Mouse (Mus musculus): ENCODE data around the gene Eif4g3. TPM values are rescaled to one million over a fixed set of nuclear protein-coding genes. Genes with fewer than 3 reads are reported as not detected.

Gene Eif4g3
- polyA plus RNA-seq, 1 experiment from 2014 or later: 38.9 TPM

DNA sequence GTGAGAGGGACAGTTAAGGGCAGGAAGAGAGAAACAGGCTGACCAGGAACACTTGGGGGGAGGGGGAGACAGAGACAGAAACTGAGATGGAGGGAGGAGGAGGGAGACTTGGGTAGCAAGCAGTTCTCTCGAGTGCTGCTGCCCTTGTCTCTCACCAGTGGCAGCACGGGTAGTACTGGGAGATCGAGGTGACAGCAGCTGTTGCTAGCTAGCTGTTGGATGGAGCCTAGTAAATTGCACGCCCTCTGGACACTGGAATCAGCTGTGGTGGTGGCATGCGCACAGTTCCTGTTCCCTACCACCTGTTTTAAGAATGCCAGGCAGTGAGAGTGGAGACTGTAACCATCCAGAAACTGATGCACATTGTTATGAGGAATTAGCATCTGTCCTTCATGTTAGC is 119.0 kb downstream of the Eif4g3 start:
- peaks cover 7% of the 10 kb centered on the region; the same call in 1 of the 2 replicates for H3K4me1 ChIP-seq
- H3K27me3 ChIP-seq: no peaks in the 10 kb centered on the region
- WGBS: 67% methylated on average over 5 of the region's 5 CpGs
- H3K4me2 ChIP-seq: no peak overlapping the region
- no peak overlapping the region for H3K4me3 ChIP-seq
- ATAC-seq (ENCODE audit: insufficient number of reproducible peaks, insufficient read depth, low FRiP score, low TSS enrichment, low read depth): no peak
- no peaks in the 10 kb centered on the region for H3K9me3 ChIP-seq
- peaks cover 64% of the 10 kb centered on the region for H3K36me3 ChIP-seq
- no peak overlapping the region; the same call in 1 of the 2 replicates for H3K27ac ChIP-seq
- H3K9ac ChIP-seq: no peak overlapping the region

DNA sequence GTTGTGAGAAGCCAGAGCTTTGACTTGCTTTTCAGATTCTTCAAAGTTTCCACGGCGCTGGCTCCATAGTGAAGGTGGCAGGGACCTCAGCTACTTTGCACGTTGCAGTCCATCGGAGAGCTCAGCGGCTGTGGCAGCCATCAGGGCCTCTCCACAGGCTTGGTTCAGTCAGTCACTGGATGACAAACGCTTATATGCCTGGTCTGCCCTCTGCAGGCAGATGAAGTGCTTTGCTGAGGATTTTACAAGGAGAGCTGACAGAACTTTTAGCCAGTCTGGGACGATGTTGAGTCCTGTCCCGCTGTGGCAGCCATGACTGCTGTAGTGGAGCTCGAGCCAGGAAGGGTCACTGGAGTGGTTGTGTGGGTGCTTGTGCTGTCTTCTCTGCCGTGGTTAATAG is 126.9 kb downstream of the Eif4g3 start:
- 72% methylated on average over 10 of the region's 10 CpGs for WGBS
- H3K36me3 ChIP-seq: peaks cover 66% of the 10 kb centered on the region

DNA sequence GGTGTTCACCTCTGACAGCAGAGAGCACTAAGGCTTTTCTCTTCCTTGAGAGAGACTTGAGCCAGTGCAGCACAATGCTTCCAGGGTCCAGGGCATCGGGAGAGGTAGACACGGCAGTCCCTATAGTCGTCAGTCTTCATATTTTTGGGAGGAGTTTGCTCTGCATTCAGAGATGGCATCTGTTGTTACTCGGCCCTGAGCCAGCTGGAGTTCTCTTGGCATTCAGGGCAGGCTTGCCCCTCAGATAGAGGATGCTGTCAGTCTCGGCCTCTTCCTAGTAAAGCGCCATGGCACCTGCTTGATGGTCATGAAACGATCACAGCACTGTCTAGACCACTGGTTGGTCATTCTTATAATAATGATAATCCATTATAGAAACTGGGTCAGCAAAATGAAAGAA is 131.2 kb downstream of the Eif4g3 start:
- no peaks in the 10 kb centered on the region for H3K9me3 ChIP-seq
- 83% methylated on average over 7 of the region's 7 CpGs for WGBS
- H3K4me3 ChIP-seq: no peak overlapping the region
- ATAC-seq (ENCODE audit: insufficient number of reproducible peaks, insufficient read depth, low FRiP score, low TSS enrichment, low read depth): no peak
- peaks cover 70% of the 10 kb centered on the region for H3K36me3 ChIP-seq
- H3K27ac ChIP-seq: no peak overlapping the region
- H3K27me3 ChIP-seq: no peaks in the 10 kb centered on the region
- no peak overlapping the region for H3K4me2 ChIP-seq
- no peak overlapping the region for H3K9ac ChIP-seq
- no peaks in the 10 kb centered on the region for H3K4me1 ChIP-seq

More for the DNA sequence above, 126.9 kb downstream of the Eif4g3 start:
- ATAC-seq (ENCODE audit: insufficient number of reproducible peaks, insufficient read depth, low FRiP score, low TSS enrichment, low read depth): no peak
- Histone ChIP-seq H3K9ac (no peak overlapping the region), H3K4me1 (no peaks in the 10 kb centered on the region), H3K4me2 (no peak overlapping the region), H3K9me3 (no peaks in the 10 kb centered on the region), H3K27ac (no peak overlapping the region), H3K27me3 (no peaks in the 10 kb centered on the region), H3K4me3 (no peak overlapping the region)

DNA sequence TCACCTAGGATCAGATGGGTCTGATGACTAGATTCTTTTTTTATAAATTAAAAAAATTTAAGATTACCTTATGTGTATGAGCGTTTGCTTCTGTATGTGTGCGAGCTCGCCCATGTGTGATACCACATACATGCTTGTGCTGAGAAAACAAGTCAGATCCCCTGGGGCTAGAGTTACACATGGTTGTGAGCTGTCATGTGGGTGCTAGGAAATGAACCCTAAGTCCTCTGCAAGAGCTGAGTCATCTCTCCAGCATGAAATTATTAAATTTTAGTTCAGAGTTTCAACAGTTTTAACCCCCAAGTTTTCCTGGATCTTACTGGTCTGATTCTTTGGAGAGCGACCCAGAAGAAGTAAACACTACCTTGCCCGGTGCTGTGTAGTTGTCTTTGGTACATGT is 134.5 kb downstream of the Eif4g3 start:
- peaks cover 67% of the 10 kb centered on the region for H3K36me3 ChIP-seq
- H3K4me1 ChIP-seq: no peaks in the 10 kb centered on the region
- no peak overlapping the region for H3K4me2 ChIP-seq
- no peak overlapping the region for H3K9ac ChIP-seq
- no peaks in the 10 kb centered on the region for H3K27me3 ChIP-seq
- no peak for ATAC-seq (ENCODE audit: insufficient number of reproducible peaks, insufficient read depth, low FRiP score, low TSS enrichment, low read depth)
- no peak overlapping the region for H3K27ac ChIP-seq
- WGBS: 91% methylated on average over 5 of the region's 5 CpGs
- H3K9me3 ChIP-seq: no peaks in the 10 kb centered on the region
- H3K4me3 ChIP-seq: no peak overlapping the region

DNA sequence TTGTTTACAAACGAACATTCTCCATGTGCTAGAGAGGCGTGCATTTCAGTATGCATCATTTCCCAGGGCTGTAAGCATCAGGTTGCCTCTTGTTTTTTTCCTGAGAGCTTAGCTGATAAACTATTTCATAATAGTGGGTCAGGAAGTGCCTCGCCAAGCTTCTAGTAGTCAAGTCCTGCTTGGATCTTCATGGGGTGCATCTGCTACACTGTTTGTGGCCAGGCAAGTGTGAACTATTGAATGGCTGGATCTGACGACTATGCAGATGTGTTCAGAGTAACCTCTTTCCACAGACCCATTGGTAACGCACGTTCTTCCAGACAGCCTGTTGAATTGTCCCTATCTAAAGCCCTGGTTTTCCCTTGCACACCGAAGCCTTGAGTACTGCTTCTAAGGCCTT is 135.0 kb downstream of the Eif4g3 start:
- H3K27me3 ChIP-seq: no peaks in the 10 kb centered on the region
- no peak overlapping the region for H3K27ac ChIP-seq
- H3K4me2 ChIP-seq: no peak overlapping the region
- no peaks in the 10 kb centered on the region for H3K4me1 ChIP-seq
- no peak overlapping the region for H3K9ac ChIP-seq
- peaks cover 70% of the 10 kb centered on the region for H3K36me3 ChIP-seq
- H3K9me3 ChIP-seq: no peaks in the 10 kb centered on the region
- 87% methylated on average over 7 of the region's 7 CpGs for WGBS
- no peak for ATAC-seq (ENCODE audit: insufficient number of reproducible peaks, insufficient read depth, low FRiP score, low TSS enrichment, low read depth)
- H3K4me3 ChIP-seq: no peak overlapping the region

DNA sequence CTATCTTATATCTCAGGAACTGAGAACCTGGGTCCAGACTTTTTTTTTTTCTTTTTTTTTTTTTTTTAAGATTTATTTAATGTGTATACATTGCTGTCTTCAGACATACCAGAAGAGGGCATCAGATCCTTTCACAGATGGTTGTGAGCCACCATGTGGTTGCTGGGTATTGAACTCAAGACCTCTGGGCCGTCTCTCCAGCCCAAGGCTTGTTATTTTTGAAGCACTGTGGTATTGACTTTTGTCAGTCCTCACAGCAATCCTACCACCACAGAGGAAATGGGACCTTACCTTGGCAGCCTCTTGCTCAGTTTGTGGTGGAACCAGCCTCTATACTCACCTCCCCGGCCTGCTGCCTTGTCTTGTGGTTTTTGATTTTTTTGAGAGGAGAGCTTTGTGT is 137.3 kb downstream of the Eif4g3 start:
- H3K27me3 ChIP-seq: no peaks in the 10 kb centered on the region
- H3K4me3 ChIP-seq: no peak overlapping the region
- H3K9me3 ChIP-seq: no peaks in the 10 kb centered on the region
- H3K4me1 ChIP-seq: no peaks in the 10 kb centered on the region
- 64% methylated on average over 2 of the region's 2 CpGs for WGBS
- H3K9ac ChIP-seq: no peak overlapping the region
- H3K4me2 ChIP-seq: no peak overlapping the region
- H3K36me3 ChIP-seq: peaks cover 72% of the 10 kb centered on the region
- no peak for ATAC-seq (ENCODE audit: insufficient number of reproducible peaks, insufficient read depth, low FRiP score, low TSS enrichment, low read depth)
- H3K27ac ChIP-seq: no peak overlapping the region

DNA sequence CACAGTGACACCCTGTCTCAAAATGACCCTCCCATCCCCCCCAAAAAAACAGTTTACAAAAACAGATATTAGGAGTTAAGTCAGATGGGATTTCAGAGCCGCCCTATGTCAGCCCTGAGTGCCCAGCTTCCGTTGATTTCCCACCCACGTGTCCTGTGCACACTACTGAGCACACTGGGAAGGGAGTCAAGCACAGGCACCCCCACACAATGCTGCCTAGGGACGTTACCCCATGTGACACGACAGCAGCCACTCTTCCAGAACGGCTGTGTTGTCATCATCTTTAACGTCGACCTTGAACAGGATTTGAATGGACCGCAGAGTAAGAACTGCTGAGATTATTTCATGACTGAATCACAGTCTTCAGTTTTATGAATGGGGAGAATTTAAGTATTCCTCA is 138.4 kb downstream of the Eif4g3 start:
- no peaks in the 10 kb centered on the region for H3K27me3 ChIP-seq
- peaks cover 2% of the 10 kb centered on the region; the same call in 1 of the 2 replicates for H3K4me1 ChIP-seq
- H3K4me2 ChIP-seq: no peak overlapping the region
- no peak overlapping the region for H3K9ac ChIP-seq
- 85% methylated on average over 9 of the region's 9 CpGs for WGBS
- no peak overlapping the region for H3K27ac ChIP-seq
- ATAC-seq (ENCODE audit: insufficient number of reproducible peaks, insufficient read depth, low FRiP score, low TSS enrichment, low read depth): no peak
- no peaks in the 10 kb centered on the region for H3K9me3 ChIP-seq
- no peak overlapping the region for H3K4me3 ChIP-seq
- peaks cover 61% of the 10 kb centered on the region for H3K36me3 ChIP-seq

DNA sequence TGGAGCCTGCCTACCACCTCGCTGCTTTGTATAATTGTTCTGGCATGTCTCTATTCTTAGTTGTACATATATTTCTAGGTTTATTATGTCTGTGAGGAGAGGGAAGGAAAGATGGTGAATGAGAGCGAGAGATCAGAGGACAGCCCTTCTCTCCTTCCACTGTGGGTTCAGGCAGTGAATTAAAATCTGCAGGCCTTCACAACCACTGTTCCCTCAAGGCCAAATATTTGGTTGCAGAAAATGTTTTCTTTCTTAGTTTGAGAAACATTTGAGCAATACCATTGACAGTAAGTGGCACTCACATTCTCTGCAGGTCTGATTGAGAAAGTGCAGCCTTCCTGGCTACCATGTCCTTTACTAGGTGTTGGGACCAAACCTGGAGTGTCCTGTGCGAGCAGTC is 138.9 kb downstream of the Eif4g3 start:
- Histone ChIP-seq H3K4me3 (no peak overlapping the region), H3K27ac (no peak overlapping the region), H3K9ac (no peak overlapping the region), H3K4me1 (peaks cover 5% of the 10 kb centered on the region), H3K36me3 (peaks cover 56% of the 10 kb centered on the region), H3K27me3 (no peaks in the 10 kb centered on the region), H3K9me3 (no peaks in the 10 kb centered on the region), H3K4me2 (no peak overlapping the region)
- 83% methylated on average over 3 of the region's 3 CpGs for WGBS
- no peak for ATAC-seq (ENCODE audit: insufficient number of reproducible peaks, insufficient read depth, low FRiP score, low TSS enrichment, low read depth)

DNA sequence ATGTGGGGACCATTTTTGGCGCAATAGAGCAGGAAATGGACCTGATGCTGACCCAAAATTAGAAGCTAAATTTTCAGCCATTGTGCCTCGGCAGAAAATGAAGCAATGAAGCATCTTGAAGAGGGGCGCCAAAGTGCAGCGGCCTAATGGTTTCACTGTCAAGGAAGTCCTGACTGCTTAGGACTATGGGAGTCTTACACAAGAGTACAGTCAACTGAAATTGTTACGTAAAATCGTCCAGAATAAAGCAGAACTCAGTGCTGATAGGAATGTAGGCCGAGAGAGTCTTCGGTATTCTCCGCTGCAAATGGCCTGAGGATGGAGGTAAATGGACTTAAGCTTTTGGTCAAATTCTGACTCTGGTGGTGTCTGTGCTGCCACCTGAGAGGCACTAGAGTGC is 140.5 kb downstream of the Eif4g3 start:
- Histone ChIP-seq H3K4me1 (peaks cover 15% of the 10 kb centered on the region), H3K27ac (no peak overlapping the region), H3K4me3 (no peak overlapping the region), H3K9me3 (no peaks in the 10 kb centered on the region), H3K9ac (no peak overlapping the region), H3K36me3 (peaks cover 49% of the 10 kb centered on the region), H3K4me2 (no peak overlapping the region), H3K27me3 (no peaks in the 10 kb centered on the region)
- 92% methylated on average over 9 of the region's 9 CpGs for WGBS
- no peak for ATAC-seq (ENCODE audit: insufficient number of reproducible peaks, insufficient read depth, low FRiP score, low TSS enrichment, low read depth)

DNA sequence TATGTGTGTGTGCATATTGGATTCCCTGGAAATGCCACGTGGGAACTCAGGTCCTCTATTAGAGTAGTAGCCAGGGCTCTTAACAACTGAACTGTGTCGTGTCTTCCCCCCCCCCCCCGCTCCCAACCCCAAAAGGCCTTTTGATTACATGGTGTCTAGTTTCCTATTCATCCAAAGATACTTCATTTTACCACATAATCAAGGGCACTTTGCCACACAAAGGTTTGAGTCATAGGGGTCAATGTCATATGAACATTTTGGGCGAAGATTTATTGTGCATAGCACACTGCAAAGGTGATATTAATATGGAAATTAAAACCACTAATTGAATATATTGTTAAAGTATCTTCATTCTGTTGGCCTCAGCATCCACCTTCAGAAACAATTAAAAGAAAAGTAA is 144.5 kb downstream of the Eif4g3 start:
- Histone ChIP-seq H3K4me3 (no peak overlapping the region), H3K27me3 (no peaks in the 10 kb centered on the region), H3K9me3 (no peaks in the 10 kb centered on the region), H3K36me3 (peaks cover 38% of the 10 kb centered on the region), H3K27ac (no peak overlapping the region), H3K9ac (no peak overlapping the region), H3K4me2 (no peak overlapping the region), H3K4me1 (peaks cover 15% of the 10 kb centered on the region)
- ATAC-seq (ENCODE audit: insufficient number of reproducible peaks, insufficient read depth, low FRiP score, low TSS enrichment, low read depth): no peak
- 53% methylated on average over 4 of the region's 4 CpGs for WGBS

DNA sequence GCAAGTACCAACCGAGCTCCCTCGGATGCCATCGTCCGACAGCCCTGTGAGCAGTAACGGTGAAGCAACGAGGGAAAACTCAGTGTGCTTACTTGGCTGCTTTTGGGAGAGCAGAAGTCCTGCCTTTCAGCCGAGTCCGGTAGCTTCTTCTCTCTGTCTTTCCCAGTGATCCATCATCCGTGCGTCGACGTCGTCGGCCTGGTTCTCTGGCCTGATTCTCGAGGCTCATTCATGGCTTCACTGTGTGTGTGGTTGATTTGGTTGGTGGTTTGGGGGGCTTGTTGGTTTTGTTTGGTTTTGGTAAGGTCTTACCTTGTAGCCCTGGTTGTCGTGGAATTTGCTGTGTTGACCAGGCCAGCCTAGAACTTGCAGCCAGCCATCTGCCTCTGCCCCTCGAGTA is 145.0 kb downstream of the Eif4g3 start:
- no peak for ATAC-seq (ENCODE audit: insufficient number of reproducible peaks, insufficient read depth, low FRiP score, low TSS enrichment, low read depth)
- Histone ChIP-seq H3K9ac (no peak overlapping the region), H3K36me3 (peaks cover 36% of the 10 kb centered on the region), H3K9me3 (no peaks in the 10 kb centered on the region), H3K4me2 (no peak overlapping the region), H3K27me3 (no peaks in the 10 kb centered on the region), H3K27ac (no peak overlapping the region), H3K4me3 (no peak overlapping the region), H3K4me1 (peaks cover 15% of the 10 kb centered on the region)
- WGBS: 93% methylated on average over 17 of the region's 17 CpGs

DNA sequence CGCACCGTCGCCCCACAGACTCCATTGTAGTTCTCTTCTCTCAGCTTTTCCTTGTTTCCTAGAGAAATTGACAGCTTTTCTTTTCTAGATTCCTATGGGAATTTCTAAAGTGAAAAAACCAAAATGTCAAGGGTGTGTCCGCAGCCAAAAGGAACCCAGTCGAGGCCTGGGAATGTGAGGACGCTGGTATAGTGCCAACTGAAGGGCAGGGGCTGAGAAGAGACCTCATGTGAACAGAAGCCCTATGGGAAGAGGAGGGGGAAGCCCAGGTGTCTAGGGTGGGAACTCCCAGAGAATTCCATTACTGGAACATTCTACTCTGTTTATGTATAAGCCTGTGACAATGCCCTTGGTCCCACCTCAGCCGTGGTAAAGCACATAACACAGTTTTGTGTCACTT is 145.4 kb downstream of the Eif4g3 start:
- H3K4me2 ChIP-seq: no peak overlapping the region
- H3K36me3 ChIP-seq: peaks cover 32% of the 10 kb centered on the region
- no peak overlapping the region for H3K4me3 ChIP-seq
- 88% methylated on average over 7 of the region's 7 CpGs for WGBS
- H3K9me3 ChIP-seq: no peaks in the 10 kb centered on the region
- no peak overlapping the region for H3K27ac ChIP-seq
- no peak overlapping the region for H3K9ac ChIP-seq
- no peak for ATAC-seq (ENCODE audit: insufficient number of reproducible peaks, insufficient read depth, low FRiP score, low TSS enrichment, low read depth)
- H3K27me3 ChIP-seq: no peaks in the 10 kb centered on the region
- H3K4me1 ChIP-seq: peaks cover 15% of the 10 kb centered on the region

DNA sequence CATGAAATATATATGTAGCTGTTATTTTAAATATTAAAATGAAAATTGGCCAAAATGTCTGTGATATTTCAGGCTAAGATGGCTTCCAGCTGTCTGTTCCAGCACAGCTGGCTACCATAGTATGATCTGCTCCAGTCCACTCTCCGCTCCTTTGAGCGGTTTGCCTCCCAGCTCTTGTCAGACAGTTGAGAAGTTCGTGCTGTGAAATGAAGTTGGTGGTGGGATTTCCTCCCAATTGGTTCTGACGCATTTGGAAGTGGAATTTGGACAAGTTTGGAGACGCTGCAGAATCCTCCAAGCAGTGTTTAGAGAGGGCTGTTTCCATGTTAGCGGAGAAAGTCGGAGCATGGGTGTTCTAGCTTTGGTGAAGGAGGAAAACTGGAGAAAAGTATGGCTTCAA is 148.5 kb downstream of the Eif4g3 start:
- Histone ChIP-seq H3K36me3 (peaks cover 26% of the 10 kb centered on the region), H3K9me3 (no peaks in the 10 kb centered on the region), H3K4me3 (no peak overlapping the region), H3K4me2 (no peak overlapping the region), H3K9ac (no peak overlapping the region), H3K27ac (peak overlapping the region; percentile 49; the same call in 1 of the 2 replicates), H3K27me3 (no peaks in the 10 kb centered on the region), H3K4me1 (peaks cover 12% of the 10 kb centered on the region; the same call in 1 of the 2 replicates)
- no peak for ATAC-seq (ENCODE audit: insufficient number of reproducible peaks, insufficient read depth, low FRiP score, low TSS enrichment, low read depth)
- WGBS: 63% methylated on average over 7 of the region's 7 CpGs
